Mouse (Mus musculus): Measurements from ENCODE around the gene Vmn1r210.
"Not testable (repeated sequence)": the region's sequence is repeated elsewhere in the genome, so short reads cannot be mapped to it uniquely, and the experiment has no call there.

Vmn1r210 gene

DNA sequence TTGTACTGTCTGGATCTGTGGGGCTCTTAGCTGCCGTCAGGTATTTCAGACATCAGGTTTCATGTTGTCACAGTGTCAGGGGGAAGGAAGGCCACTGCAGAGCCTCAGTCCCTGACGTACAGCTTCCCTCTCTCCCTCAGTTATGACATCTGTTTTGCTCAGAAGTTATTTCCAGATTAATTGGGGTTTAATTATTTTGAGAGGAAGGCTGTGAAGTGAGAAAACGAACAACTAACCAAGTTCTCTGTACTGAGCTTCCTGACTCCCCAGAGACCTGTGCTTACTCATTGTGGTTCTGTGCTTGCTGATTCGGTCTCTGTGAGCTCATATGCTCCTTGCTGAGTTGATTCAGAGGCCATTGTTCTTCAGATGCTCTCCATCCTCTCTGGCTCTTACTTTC is at the start of gene Vmn1r210:
Gene Vmn1r210, minus strand, starts transcription at position 101 of the 400 bp plus-strand sequence.
- DNase-seq (ENCODE audit: low spot score), result no peak

DNA sequence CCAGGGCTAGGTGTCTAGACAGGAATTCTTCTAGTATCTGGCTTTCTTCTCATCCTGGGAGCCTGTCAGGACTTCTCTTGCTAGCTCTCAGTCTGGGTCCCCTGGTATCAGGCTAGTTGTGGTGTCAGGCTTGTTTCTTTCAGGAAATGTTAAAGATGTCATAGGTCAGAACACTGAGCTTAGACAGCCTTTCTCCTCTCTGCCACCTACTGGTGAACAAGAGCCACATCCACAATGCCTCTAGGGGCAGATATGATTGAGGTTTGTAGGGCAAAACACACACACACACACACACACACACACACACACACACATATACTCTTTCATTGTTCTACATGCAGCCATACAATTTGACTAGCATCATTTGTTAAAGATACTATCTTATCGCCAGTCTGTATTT is 48.1 kb upstream of the Vmn1r210 start:
- no peak for DNase-seq (ENCODE audit: low spot score)

DNA sequence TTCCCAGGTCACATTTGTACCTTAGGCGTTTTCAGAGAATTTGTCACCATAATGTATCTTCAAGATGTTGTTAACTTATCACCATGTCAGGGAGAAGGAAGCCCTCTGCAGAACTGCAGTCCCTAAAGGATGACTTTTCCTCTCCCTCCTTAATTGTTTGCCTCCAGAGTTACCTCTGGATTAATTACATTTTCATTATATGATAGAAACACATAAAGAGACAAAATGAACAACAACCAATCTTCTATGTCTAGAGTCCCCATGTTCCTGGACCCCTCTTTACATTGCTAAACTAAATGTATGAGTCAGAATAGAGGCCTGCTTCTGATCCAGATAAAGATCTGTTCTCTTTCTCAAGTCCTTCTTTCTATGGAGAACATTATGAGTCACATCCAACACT is 26.3 kb upstream of the Vmn1r210 start, which contains the start of gene Vmn1r211:
Gene Vmn1r211, minus strand, starts transcription at position 101 of the 400 bp plus-strand sequence.
- DNase-seq (ENCODE audit: low spot score), result no peak

DNA sequence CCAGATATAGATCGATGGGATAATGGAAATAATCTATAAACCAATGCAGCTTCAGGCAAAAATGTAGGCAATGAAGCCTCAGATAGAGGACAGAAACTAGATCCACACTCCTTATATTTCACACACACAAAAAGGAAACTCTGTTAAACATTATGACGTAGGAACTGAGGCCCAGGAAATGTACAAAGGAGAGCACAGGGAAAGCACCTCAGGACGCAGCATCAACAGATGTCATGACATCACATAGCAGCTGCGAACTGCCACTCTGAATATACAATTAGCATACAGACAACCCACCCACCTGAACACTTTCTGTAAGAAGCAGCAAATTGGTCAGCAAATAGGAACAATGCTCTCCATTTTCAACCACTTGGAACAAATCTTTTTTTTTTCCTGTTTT is 23.6 kb upstream of the Vmn1r210 start:
- DNase-seq (ENCODE audit: low spot score), result no peak

DNA sequence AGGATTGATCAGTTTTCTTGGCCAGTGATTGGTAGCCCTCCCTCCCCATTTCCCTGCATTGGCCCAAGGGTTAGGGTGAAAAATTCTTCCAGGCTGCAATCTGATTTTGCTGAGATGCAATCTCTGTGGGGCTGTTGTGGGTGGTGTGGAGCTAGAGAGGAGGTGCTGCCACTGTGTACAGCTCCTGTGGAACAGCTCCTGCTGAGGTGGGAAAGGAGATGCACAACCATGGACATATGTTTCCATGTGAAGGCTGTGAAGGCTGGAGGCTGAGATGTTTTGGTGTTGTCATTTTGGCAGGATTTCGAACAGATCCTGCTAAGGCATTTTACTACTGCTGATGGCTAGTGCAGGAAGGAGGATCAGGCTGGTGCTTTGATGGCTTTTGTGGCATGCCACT is 15.7 kb upstream of the Vmn1r210 start:
- no peak for DNase-seq (ENCODE audit: low spot score)

DNA sequence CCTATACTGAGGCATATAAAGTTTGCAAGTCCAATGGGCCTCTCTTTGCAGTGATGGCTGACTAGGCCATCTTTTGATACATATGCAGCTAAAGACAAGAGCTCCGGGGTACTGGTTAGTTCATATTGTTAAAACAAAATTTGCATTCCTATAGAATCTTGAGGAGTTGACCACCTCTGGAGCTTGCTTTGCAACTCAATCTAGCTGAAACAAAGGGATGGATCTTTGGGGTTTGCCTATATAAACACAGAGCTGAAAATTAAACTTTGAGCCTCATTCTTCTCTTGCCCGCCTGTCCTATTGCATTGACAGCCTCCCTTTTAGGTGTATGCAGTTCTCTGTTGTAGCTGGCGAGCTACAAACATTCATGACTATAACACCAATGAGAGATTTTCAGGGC is 13.2 kb upstream of the Vmn1r210 start:
- not testable (repeated sequence) for DNase-seq (ENCODE audit: low spot score)

DNA sequence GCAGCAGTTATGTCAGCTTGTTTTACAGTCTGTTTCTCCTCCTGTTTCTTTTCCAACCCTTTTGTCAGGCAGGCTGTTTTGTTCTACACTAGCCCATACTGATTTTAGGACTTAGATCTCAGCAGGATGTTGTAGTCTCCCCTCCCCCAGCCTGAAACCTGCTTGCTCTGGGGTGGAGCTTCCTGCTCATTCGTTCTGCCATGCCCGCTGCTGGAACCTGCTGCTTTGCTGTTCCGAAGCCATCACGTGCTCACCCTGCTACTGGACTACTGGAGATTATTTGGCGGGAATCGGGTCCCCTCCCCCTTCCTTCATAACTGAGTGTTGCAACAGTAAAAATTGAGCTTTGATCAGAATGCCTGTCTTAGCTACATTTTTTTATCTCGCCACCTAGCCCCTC is 1.8 kb downstream of the Vmn1r210 start:
- not testable (repeated sequence) for DNase-seq (ENCODE audit: low spot score)

DNA sequence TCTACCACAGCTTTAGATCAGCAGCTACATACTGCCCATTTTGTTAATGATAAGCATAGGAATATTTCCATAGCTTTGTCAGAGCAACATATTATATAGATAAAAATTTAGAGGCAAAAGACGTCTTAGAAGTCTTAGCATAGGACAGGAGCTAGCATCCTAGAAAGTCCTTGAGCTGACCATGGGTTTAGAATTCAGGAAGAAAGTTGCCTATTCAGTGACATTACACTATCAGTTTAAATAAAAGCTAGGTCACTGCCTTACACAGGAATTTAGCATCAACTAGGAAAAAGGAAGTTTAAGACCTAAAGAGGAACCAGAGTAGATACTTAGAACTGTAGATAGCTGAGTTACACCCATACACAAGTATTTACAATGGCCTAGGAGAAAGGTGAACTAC is 9.5 kb downstream of the Vmn1r210 start:
- not testable (repeated sequence) for DNase-seq (ENCODE audit: low spot score)

DNA sequence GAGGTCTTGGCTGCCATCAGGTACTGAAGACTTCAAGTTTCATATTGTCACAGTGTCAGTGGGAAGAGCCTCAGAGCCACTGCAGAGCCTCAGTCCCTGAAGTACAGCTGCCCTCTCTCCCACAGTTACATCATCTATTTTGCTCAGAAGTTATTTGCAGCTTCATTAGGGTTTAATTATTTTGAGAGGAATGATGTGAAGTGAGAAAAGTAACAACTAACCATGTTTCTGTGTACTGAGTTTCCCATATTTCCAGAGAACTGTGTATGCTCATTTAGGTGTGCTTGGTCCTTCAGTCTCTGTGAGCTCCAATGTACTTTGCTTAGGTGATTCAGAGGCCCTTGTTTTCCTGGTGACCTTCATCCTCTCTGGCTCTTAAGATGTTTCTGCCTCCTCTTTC is 21.6 kb downstream of the Vmn1r210 start, which contains the start of gene Vmn1r209:
Gene Vmn1r209, minus strand, starts transcription at position 101 of the 400 bp plus-strand sequence.
- not testable (repeated sequence) for DNase-seq (ENCODE audit: low spot score)

DNA sequence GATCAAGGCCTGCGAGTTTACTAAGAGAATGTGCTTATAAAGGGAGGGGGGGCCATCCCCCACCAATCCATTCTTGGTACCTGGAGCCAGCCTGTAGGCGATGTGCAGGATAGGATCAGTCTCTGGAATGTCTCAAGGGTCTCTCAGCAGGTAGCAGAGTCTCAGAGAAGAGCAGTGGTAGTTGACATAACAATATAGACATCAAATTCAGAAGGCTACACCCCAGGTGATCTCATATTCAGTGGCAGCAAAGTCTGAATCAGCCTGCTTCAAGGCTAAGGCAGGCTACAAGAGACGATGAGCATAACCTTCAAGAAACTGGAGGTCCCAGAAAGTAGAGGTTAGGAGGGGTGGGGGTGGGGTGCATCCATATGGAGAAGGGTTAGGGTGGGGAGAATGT is 43.1 kb downstream of the Vmn1r210 start:
- not testable (repeated sequence) for DNase-seq (ENCODE audit: low spot score)

DNA sequence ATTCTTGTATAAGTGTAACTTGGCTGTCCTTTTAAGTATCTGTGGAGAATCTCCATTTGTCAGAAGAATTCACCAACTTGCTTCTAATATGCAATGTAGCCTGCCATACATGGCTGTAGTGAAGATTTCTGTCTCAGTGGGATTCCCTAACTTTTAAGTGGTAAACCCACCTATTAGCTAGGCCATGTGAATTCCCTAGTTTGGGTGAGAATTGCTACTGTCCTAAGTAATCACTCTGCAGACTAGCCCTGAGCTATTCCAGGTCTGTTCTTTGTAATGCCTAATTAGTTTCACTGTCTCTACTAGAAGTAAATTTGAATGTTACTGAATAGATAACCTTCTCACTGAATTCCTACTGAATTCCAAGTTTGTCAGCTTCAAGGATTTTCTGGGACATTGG is 47.0 kb downstream of the Vmn1r210 start:
- not testable (repeated sequence) for DNase-seq (ENCODE audit: low spot score)

DNA sequence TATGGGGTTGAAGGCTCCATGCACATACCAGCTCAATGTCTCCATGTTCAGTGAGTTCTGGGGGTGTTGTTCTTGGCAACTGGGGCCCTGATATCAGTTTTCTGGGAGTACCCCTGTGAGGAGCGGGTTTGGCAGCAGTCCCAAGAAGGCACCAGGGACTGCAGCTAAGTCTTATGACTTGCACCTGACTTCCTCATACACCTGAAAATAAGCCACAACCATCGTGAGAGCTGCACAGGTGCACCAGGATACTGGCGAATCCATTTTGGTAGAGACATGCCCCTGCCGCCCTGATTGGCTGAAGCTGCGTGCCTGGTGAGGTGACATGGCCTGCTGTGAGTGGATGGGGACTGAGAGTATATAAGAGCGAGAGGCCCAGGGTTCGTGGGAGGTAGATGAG is 53.8 kb downstream of the Vmn1r210 start, which contains the start of gene Vmn1r208:
Gene Vmn1r208, minus strand, starts transcription at position 101 of the 400 bp plus-strand sequence.
- not testable (repeated sequence) for DNase-seq (ENCODE audit: low spot score)

Data from retina, embryonic 14.5 days (tissue).